Mouse (Mus musculus): ENCODE results near the gene Trpm8. TPM values are rescaled to one million over a fixed set of nuclear protein-coding genes. Genes with fewer than 3 reads are reported as not detected.

Gene Trpm8
- polyA plus RNA-seq, 1 experiment from 2014 or later, result not detected

GRCm38 (mm10) chr1:88253106-88253505 is 24.4 kb upstream of the Trpm8 start:
- H3K4me3 ChIP-seq (replicated peaks), result no peak overlapping the region
- no peaks in the 10 kb centered on the region for H3K27me3 ChIP-seq
- no peak overlapping the region for H3K4me2 ChIP-seq
- ATAC-seq (ENCODE audit: low FRiP score), result no peak
- H3K9me3 ChIP-seq, result peaks cover 96% of the 10 kb centered on the region
- H3K4me1 ChIP-seq, result no peaks in the 10 kb centered on the region
- 70% methylated on average over 8 of the region's 8 CpGs for WGBS
- no peaks in the 10 kb centered on the region for H3K36me3 ChIP-seq (replicated peaks)
- no peak overlapping the region for H3K9ac ChIP-seq
- H3K27ac ChIP-seq, result no peak overlapping the region

DNA sequence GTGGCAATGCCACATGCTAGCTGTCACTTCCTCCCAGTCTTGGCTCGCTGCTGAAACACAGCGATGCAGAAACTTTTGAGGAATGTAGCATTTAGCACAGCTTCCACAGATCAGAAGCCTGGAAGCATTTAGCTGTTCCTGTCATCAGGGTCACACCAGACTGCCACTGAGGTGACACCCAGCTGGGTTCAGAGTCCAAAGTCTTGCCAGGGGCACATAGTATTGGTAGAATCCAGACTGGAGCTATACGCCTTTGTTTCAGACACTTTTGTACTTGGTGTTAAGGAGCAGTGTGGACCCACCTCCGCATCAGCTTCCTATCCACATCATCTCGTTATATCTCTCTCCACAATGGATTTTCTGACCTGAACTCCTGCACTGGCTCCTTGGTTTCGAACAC is 23.9 kb upstream of the Trpm8 start:
- Histone ChIP-seq H3K4me1 (no peaks in the 10 kb centered on the region), H3K36me3 (replicated peaks) (no peaks in the 10 kb centered on the region), H3K27me3 (no peaks in the 10 kb centered on the region), H3K27ac (no peak overlapping the region), H3K4me2 (no peak overlapping the region), H3K9me3 (peaks cover 96% of the 10 kb centered on the region), H3K4me3 (replicated peaks) (no peak overlapping the region), H3K9ac (no peak overlapping the region)
- WGBS, result 70% methylated on average over 6 of the region's 6 CpGs
- no peak for ATAC-seq (ENCODE audit: low FRiP score)

DNA sequence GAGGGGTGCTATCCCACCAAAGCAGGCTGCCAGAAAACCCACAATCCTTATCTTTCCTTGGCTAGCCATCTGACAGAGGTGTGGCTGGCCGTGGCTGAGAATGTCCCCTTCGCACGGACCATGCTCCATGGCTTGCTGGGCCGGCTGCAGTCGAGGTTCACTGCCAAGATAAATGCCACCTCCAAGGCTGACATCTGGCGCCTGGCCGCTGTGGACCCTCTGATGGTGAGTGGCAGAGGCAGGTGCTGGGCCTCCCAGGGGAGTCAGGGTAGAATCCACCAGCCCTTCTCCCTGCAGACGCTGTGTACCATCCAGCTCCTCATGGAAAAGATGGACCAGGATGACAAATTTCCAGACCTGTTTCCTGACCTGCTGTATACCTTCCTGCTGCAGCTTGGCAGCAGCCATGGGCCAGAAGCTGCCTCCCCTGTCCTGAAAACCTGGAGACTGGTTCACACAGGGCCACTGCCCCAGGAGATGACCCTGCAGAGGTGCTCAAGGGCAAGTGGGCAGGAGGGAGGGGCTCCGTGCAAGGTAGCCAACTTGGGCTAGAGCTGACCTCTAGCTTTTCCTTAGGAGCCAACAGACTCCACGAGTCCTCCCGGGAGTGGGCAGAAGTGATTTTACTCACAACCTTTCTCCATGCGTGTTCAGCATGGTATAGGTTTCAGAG is 22.5 kb upstream of the Trpm8 start:
- ATAC-seq (ENCODE audit: low FRiP score), result no peak
- H3K27me3 ChIP-seq, result no peaks in the 10 kb centered on the region
- H3K4me2 ChIP-seq, result no peak overlapping the region
- 89% methylated on average over 12 of the region's 12 CpGs for WGBS
- no peak overlapping the region for H3K9ac ChIP-seq
- H3K9me3 ChIP-seq, result peaks cover 89% of the 10 kb centered on the region
- H3K4me1 ChIP-seq, result no peaks in the 10 kb centered on the region
- H3K36me3 ChIP-seq (replicated peaks), result peaks cover 8% of the 10 kb centered on the region
- H3K27ac ChIP-seq, result no peak overlapping the region
- no peak overlapping the region for H3K4me3 ChIP-seq (replicated peaks)

DNA sequence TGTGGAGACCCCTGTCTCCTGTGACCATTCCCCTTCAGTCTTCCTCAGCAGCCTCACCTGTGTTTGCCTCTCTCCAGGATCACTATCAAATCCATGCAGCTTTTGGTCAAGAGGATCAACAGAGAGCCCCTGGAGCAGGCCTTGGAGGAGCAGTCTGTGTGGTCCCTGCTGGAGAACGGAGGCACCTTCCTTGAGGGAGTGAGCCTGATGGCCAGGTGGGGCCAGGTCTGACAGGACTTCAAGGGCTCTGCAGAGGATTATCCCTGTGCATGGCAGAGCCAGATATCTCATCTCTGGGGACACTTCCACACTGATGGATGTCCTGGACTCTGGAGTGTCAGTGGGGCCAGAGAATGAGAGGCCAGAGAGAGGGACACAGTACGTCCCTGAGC is 22.0 kb upstream of the Trpm8 start:
- no peak overlapping the region for H3K27ac ChIP-seq
- ATAC-seq (ENCODE audit: low FRiP score), result no peak
- peaks cover 14% of the 10 kb centered on the region for H3K36me3 ChIP-seq (replicated peaks)
- peaks cover 88% of the 10 kb centered on the region for H3K9me3 ChIP-seq
- H3K4me3 ChIP-seq (replicated peaks), result no peak overlapping the region
- no peak overlapping the region for H3K4me2 ChIP-seq
- H3K27me3 ChIP-seq, result no peaks in the 10 kb centered on the region
- no peak overlapping the region for H3K9ac ChIP-seq
- 52% methylated on average over 2 of the region's 2 CpGs for WGBS
- no peaks in the 10 kb centered on the region for H3K4me1 ChIP-seq

DNA sequence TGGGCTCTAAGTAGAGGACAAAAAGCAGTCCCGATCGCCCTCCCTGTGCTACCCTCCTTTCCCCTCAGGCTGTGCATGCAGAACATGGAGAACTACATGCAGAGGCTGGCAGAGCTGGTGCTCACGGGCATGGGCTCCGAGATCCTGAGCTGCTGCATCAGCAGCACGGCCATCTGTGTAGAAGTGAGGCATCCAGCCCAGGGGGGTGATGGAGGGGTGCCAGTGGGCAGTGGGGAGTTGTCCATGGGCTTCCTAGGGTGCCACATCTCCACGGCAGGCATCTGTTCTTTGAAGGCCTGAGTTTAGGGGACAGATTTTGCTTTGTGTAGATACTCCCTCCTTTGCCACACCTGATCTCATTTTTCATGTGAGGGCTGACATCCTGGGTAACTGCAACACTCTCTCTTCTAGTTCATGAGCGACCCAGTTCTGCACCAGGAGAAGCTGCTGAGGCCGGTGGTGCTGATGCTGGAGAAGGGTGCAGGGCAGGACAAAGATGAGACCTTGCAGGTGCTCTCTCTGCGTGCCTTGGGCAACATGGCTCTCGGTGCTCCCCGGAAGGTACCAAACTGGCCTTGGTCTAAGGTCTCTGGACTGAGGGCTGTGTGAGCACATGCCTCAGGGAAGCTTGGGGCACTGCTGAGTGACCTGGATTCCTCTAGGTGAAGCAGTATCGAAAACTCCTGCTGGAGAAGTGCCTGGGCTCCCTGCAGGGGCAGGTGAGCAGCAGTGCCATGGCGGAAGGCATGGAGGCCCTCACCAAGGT is 21.3 kb upstream of the Trpm8 start:
- Histone ChIP-seq H3K4me3 (replicated peaks) (no peak overlapping the region), H3K27me3 (no peaks in the 10 kb centered on the region), H3K27ac (no peak overlapping the region), H3K9me3 (peaks cover 82% of the 10 kb centered on the region), H3K36me3 (replicated peaks) (peaks cover 21% of the 10 kb centered on the region), H3K4me1 (no peaks in the 10 kb centered on the region), H3K9ac (no peak overlapping the region), H3K4me2 (no peak overlapping the region)
- ATAC-seq (ENCODE audit: low FRiP score), result no peak
- 82% methylated on average over 13 of the region's 13 CpGs for WGBS

DNA sequence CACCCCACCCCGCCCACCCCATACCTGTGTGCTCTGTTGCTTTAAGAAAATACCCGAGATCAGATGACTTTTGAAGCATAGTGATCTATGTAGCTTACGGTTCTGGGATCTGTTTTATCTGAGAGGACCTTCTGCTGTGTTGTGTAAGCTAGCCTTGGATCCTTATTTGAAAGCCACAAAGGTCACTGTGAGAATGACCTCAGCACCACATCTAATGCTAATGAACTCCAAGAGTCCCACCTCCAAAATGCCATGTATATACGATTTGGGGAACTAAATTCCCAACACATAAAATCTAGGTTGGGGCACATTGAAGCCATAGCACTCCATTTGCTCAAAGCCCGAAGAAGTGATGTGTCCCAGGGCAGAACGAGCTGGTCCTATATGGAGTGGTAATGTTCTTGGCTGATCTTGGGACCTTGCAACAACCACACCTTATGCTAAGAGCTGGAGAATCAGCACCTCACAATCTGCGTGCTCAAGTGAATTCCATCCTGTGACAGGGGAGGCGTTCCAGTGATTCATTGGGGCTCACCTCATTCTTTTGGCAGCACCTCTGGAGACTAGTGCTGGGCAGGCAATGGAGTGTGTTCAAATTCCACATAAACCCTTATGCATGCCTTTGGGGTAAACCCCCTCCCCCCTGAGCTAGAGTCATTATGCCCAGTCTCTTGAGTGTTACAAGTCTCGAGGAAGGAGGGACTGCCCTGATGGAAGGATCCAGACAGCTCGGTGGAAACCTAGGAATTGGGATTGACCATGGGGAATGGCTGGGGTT is 20.4 kb upstream of the Trpm8 start:
- Histone ChIP-seq H3K9me3 (peaks cover 81% of the 10 kb centered on the region), H3K4me2 (no peak overlapping the region), H3K4me3 (replicated peaks) (no peak overlapping the region), H3K27ac (no peak overlapping the region), H3K9ac (no peak overlapping the region), H3K36me3 (replicated peaks) (peaks cover 30% of the 10 kb centered on the region), H3K4me1 (no peaks in the 10 kb centered on the region), H3K27me3 (no peaks in the 10 kb centered on the region)
- ATAC-seq (ENCODE audit: low FRiP score), result no peak
- 79% methylated on average over 10 of the region's 10 CpGs for WGBS

GRCm38 (mm10) chr1:88257681-88258080 is 19.8 kb upstream of the Trpm8 start:
- 79% methylated on average over 6 of the region's 6 CpGs for WGBS
- H3K4me2 ChIP-seq, result no peak overlapping the region
- H3K36me3 ChIP-seq (replicated peaks), result peaks cover 36% of the 10 kb centered on the region
- no peak overlapping the region for H3K4me3 ChIP-seq (replicated peaks)
- ATAC-seq (ENCODE audit: low FRiP score), result no peak
- no peaks in the 10 kb centered on the region for H3K4me1 ChIP-seq
- no peaks in the 10 kb centered on the region for H3K27me3 ChIP-seq
- no peak overlapping the region for H3K9ac ChIP-seq
- H3K27ac ChIP-seq, result no peak overlapping the region
- peaks cover 75% of the 10 kb centered on the region for H3K9me3 ChIP-seq

GRCm38 (mm10) chr1:88258361-88258760 is 19.1 kb upstream of the Trpm8 start:
- H3K4me3 ChIP-seq (replicated peaks), result no peak overlapping the region
- H3K27ac ChIP-seq, result no peak overlapping the region
- H3K27me3 ChIP-seq, result no peaks in the 10 kb centered on the region
- no peak for ATAC-seq (ENCODE audit: low FRiP score)
- H3K36me3 ChIP-seq (replicated peaks), result peaks cover 43% of the 10 kb centered on the region
- WGBS, result 69% methylated on average over 6 of the region's 6 CpGs
- no peaks in the 10 kb centered on the region for H3K4me1 ChIP-seq
- H3K9ac ChIP-seq, result no peak overlapping the region
- H3K4me2 ChIP-seq, result no peak overlapping the region
- H3K9me3 ChIP-seq, result peaks cover 68% of the 10 kb centered on the region

GRCm38 (mm10) chr1:88258881-88259642 is 18.4 kb upstream of the Trpm8 start:
- Histone ChIP-seq H3K4me1 (no peaks in the 10 kb centered on the region), H3K9ac (no peak overlapping the region), H3K36me3 (replicated peaks) (peaks cover 50% of the 10 kb centered on the region), H3K4me3 (replicated peaks) (no peak overlapping the region), H3K27ac (no peak overlapping the region), H3K9me3 (peaks cover 62% of the 10 kb centered on the region), H3K4me2 (no peak overlapping the region), H3K27me3 (no peaks in the 10 kb centered on the region)
- 81% methylated on average over 8 of the region's 8 CpGs for WGBS
- ATAC-seq (ENCODE audit: low FRiP score), result peak; percentile 6; the same call in 1 of the 2 replicates

DNA sequence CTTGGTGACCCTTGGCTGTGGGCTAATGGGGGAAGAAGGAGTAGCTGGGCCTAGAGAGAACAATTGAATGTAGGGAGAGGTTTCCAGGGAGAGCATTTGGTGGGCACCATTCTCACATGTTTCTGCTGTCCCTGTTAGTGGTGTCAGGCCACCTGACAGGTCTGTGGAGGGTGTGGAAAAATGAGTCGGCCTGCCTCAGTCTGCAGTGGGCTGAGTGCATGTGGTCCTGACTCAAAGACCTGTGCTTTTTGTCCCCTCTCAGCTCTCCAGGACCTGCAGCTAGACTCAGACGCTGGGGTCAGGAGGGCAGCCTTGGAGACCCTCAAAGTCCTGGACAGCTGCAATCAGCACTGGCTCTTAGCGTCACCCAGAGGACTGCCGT is 17.8 kb upstream of the Trpm8 start:
- Histone ChIP-seq H3K36me3 (replicated peaks) (peaks cover 55% of the 10 kb centered on the region), H3K4me2 (no peak overlapping the region), H3K4me1 (no peaks in the 10 kb centered on the region), H3K27ac (no peak overlapping the region), H3K9me3 (peaks cover 56% of the 10 kb centered on the region), H3K4me3 (replicated peaks) (no peak overlapping the region), H3K9ac (no peak overlapping the region), H3K27me3 (no peaks in the 10 kb centered on the region)
- WGBS, result 79% methylated on average over 4 of the region's 4 CpGs
- ATAC-seq (ENCODE audit: low FRiP score), result peak; percentile 15

GRCm38 (mm10) chr1:88260114-88260513 is 17.3 kb upstream of the Trpm8 start:
- Histone ChIP-seq H3K36me3 (replicated peaks) (peaks cover 60% of the 10 kb centered on the region), H3K27ac (no peak overlapping the region), H3K9ac (no peak overlapping the region), H3K4me3 (replicated peaks) (no peak overlapping the region), H3K4me2 (no peak overlapping the region), H3K9me3 (peaks cover 55% of the 10 kb centered on the region), H3K4me1 (no peaks in the 10 kb centered on the region), H3K27me3 (no peaks in the 10 kb centered on the region)
- peak; percentile 5; the same call in 1 of the 2 replicates for ATAC-seq (ENCODE audit: low FRiP score)
- WGBS, result 84% methylated on average over 6 of the region's 6 CpGs
